Mouse (Mus musculus): ENCODE data around the gene Car8. TPM values are rescaled to one million over a fixed set of nuclear protein-coding genes. Genes with fewer than 3 reads are reported as not detected.

Car8 gene
- polyA plus RNA-seq (2011; ENCODE audit: insufficient read depth, insufficient read length, low replicate concordance, missing spikeins): 0.34 and 1.7 TPM in 2 replicates

DNA sequence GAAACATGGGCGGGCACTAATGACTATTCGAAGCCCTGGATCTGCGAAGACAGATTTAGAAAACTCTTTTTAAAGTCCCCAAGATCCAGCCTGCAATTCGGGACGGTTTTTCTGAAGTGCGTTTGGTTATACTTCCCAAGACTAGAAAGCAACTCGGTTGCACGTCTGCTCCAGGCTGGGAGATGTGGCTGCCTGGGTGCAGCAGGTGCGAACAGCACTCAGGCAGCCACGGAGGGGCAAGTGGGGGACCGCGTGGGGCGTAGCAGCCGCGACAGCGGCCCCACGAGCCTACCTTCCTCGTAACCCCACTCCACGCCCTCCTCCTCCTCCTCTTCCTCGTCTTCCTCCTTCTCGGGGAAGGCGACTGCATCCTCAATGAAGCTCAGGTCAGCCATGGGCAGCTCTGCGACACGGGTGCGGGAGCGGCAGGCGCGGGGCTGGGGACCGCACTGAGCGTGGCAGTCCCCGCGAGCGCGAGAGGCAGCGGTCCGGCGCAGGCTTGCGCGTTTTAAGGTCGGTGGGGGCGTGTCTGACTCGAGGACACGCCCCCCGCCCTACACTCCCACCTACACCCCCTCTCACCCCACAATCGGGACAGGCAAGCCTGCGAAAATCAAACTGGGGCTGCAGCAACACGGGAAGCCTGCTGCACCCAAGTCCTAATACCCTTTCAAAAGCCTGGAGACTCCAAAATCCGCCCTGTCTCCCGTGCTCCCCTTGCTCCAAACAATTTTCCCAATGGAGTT lies at the start of gene Car8:
Gene Car8 (minus strand): TSS at position 482 of the 746 bp plus-strand sequence.
- no peak within 1 kb of the TSS for H3K4me3 ChIP-seq (replicated peaks; ENCODE audit: control insufficient read depth, low read depth, low read length)
- no peak within 1 kb of the TSS for H3K27ac ChIP-seq (ENCODE audit: control insufficient read depth, insufficient read depth, low read depth, low read length, poor library complexity)
- 2% methylated on average over 49 of the region's 49 CpGs for WGBS
- TF ChIP-seq CTCF (IDR thresholded peaks at IDR 0.05; ENCODE audit: control insufficient read depth, insufficient read depth, low read length) (no peak), POLR2A (IDR thresholded peaks at IDR 0.05; ENCODE audit: borderline replicate concordance, control insufficient read depth, low read depth, low read length) (no peak)
- no peaks in the 10 kb centered on the region for H3K4me1 ChIP-seq (ENCODE audit: control insufficient read depth, insufficient read depth, low read length)

GRCm38 (mm10) chr4:8284934-8285333 lies 46.1 kb upstream of the Car8 start:
- no peak overlapping the region for H3K4me3 ChIP-seq (replicated peaks; ENCODE audit: control insufficient read depth, low read depth, low read length)
- TF ChIP-seq POLR2A (IDR thresholded peaks at IDR 0.05; ENCODE audit: borderline replicate concordance, control insufficient read depth, low read depth, low read length) (no peak), CTCF (IDR thresholded peaks at IDR 0.05; ENCODE audit: control insufficient read depth, insufficient read depth, low read length) (no peak)
- H3K4me1 ChIP-seq (ENCODE audit: control insufficient read depth, insufficient read depth, low read length): no peaks in the 10 kb centered on the region
- 3% methylated on average over 1 of the region's 1 CpGs for WGBS
- H3K27ac ChIP-seq (ENCODE audit: control insufficient read depth, insufficient read depth, low read depth, low read length, poor library complexity): no peak overlapping the region

DNA sequence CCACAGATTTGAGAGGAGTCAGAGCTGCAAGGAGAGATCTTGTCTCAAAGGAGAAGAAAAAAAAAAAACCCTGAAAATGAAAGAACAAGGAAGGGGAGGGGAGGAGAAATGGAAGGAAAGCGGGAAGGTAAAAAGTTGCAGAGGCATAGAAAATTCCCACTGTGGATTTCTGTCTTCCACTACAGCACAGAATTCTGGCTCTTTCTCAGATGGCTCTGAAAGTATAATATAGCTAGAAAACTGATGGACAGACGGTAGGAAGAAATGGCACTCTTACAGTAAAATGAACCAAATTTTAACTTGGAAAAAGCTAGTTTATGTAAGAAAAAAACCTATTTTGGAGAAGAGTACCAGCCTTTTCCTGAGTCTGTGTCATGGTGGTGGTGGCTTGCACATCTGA lies 39.3 kb upstream of the Car8 start:
- Histone ChIP-seq H3K4me3 (replicated peaks; ENCODE audit: control insufficient read depth, low read depth, low read length) (no peak overlapping the region), H3K27ac (ENCODE audit: control insufficient read depth, insufficient read depth, low read depth, low read length, poor library complexity) (no peak overlapping the region), H3K4me1 (ENCODE audit: control insufficient read depth, insufficient read depth, low read length) (no peaks in the 10 kb centered on the region)
- WGBS: 84% methylated on average over 2 of the region's 2 CpGs
- TF ChIP-seq CTCF (IDR thresholded peaks at IDR 0.05; ENCODE audit: control insufficient read depth, insufficient read depth, low read length) (no peak), POLR2A (IDR thresholded peaks at IDR 0.05; ENCODE audit: borderline replicate concordance, control insufficient read depth, low read depth, low read length) (no peak)

DNA sequence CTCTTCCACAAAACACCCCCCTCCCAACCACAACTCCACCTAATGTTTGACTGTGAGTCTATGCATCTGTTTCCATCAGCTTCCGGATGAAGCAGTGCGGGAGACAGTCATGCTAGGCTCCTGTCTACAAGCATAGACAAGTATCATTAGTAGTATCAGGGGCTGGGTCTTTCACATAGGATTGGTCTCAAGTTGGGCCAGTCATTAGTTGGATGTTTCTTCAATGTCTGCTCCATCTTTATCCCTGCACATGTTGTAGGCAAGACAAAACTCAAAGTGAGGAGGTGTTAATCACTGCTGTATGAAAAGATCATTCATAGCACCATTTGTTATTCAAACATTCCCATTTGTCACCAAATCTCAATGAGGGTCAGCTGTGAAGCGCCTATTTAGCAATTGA lies 11.0 kb upstream of the Car8 start:
- TF ChIP-seq CTCF (IDR thresholded peaks at IDR 0.05; ENCODE audit: control insufficient read depth, insufficient read depth, low read length) (no peak), POLR2A (IDR thresholded peaks at IDR 0.05; ENCODE audit: borderline replicate concordance, control insufficient read depth, low read depth, low read length) (no peak)
- Histone ChIP-seq H3K27ac (ENCODE audit: control insufficient read depth, insufficient read depth, low read depth, low read length, poor library complexity) (no peak overlapping the region), H3K4me3 (replicated peaks; ENCODE audit: control insufficient read depth, low read depth, low read length) (no peak overlapping the region), H3K4me1 (ENCODE audit: control insufficient read depth, insufficient read depth, low read length) (no peaks in the 10 kb centered on the region)
- WGBS: 82% methylated on average over 3 of the region's 3 CpGs

DNA sequence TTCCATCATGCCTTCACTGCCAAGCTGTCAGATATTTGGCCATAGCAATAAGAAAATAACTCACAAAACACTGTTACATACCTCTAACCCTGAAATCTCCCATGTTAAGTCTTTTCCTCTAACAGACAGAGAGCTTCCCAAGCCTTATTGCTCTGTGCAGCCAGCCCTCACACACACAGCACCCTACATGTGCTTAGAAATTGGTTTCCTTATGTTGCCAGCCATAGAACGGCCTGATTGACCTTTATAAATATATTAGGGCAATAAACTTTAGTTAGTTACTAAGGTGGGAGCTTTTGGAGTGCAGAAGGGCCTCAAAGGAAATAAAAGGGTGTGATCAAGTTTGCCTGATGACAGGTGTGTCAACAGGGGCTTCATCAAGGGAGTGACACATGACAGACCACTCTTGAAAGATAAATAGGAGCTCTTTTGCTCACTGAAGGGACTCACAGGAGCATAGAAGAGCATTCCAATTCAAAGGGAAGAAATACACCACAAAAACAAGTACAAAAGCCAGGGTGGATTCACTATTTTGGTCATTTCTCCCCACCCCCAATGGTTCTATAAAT lies 6.7 kb upstream of the Car8 start:
- Histone ChIP-seq H3K27ac (ENCODE audit: control insufficient read depth, insufficient read depth, low read depth, low read length, poor library complexity) (no peak overlapping the region), H3K4me1 (ENCODE audit: control insufficient read depth, insufficient read depth, low read length) (no peaks in the 10 kb centered on the region), H3K4me3 (replicated peaks; ENCODE audit: control insufficient read depth, low read depth, low read length) (no peak overlapping the region)
- WGBS: 70% methylated on average over 1 of the region's 1 CpGs
- TF ChIP-seq CTCF (IDR thresholded peaks at IDR 0.05; ENCODE audit: control insufficient read depth, insufficient read depth, low read length) (no peak), POLR2A (IDR thresholded peaks at IDR 0.05; ENCODE audit: borderline replicate concordance, control insufficient read depth, low read depth, low read length) (no peak)

DNA sequence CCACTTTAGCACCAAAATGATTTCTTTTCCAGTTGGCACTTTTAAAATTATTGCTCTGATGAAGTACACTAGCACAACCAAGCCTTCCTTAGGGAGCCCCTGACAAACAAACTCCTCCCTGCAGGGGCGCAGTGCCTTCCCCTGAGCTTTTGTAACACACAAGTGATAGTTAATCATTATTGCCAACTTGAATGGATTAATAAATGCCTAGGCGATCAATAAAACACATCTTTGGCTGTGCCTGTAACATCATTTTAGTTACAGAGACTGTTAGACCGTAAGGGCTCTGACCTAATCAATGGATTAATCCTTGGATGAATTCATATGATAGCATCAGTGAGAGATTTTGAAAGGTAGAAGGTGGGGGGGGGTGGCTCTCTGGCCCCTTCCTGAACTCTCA lies 6.2 kb upstream of the Car8 start:
- H3K27ac ChIP-seq (ENCODE audit: control insufficient read depth, insufficient read depth, low read depth, low read length, poor library complexity): no peak overlapping the region
- no peaks in the 10 kb centered on the region for H3K4me1 ChIP-seq (ENCODE audit: control insufficient read depth, insufficient read depth, low read length)
- TF ChIP-seq POLR2A (IDR thresholded peaks at IDR 0.05; ENCODE audit: borderline replicate concordance, control insufficient read depth, low read depth, low read length): no peak
- 87% methylated on average over 3 of the region's 3 CpGs for WGBS
- H3K4me3 ChIP-seq (replicated peaks; ENCODE audit: control insufficient read depth, low read depth, low read length): no peak overlapping the region

DNA sequence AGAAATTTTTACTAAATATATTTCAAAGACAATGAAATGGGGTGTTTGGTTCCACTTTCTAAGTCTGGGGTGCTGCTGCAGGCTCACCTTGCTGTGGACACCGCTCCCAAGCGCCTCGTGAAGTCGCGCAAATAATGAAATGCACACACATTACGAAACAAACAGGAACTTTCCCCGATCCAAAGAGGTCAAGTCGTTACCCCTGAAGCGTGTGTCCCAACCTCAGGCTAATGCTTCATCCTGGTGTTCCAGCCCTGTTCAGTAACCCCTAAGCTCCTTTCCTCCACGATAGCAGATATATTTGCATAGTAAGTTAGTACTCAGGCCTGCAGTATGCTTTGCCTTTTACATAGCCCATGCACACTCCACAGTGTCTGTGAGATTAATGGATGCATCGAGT lies 858 bp upstream of the Car8 start:
- TF ChIP-seq CTCF (IDR thresholded peaks at IDR 0.05; ENCODE audit: control insufficient read depth, insufficient read depth, low read length): no peak
- TF ChIP-seq POLR2A (IDR thresholded peaks at IDR 0.05; ENCODE audit: borderline replicate concordance, control insufficient read depth, low read depth, low read length): no peak
- Histone ChIP-seq H3K4me1 (ENCODE audit: control insufficient read depth, insufficient read depth, low read length) (no peaks in the 10 kb centered on the region), H3K27ac (ENCODE audit: control insufficient read depth, insufficient read depth, low read depth, low read length, poor library complexity) (no peak overlapping the region), H3K4me3 (replicated peaks; ENCODE audit: control insufficient read depth, low read depth, low read length) (no peak overlapping the region)
- WGBS: 61% methylated on average over 11 of the region's 11 CpGs

DNA sequence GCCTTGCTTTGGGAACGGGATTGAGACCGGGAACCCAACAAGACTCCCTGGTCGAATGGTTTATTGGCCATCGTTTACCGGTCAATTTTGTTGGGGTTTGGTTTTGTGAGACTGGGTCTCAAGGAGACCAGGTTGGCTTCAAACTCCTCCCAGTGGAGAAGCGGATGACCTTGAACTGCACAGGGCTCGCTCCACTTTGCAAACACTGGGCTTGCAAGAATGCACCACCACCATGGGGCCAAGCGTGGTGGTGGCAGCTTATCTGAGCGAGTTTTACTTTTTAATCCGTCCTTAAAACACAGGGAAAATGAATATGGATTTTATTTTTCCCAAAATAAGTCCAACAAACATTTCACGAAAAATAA lies 447 bp upstream of the Car8 start:
- 44% methylated on average over 11 of the region's 11 CpGs for WGBS
- no peak overlapping the region for H3K4me3 ChIP-seq (replicated peaks; ENCODE audit: control insufficient read depth, low read depth, low read length)

More for the DNA sequence above, 447 bp upstream of the Car8 start:
- TF ChIP-seq CTCF (IDR thresholded peaks at IDR 0.05; ENCODE audit: control insufficient read depth, insufficient read depth, low read length): no peak
- TF ChIP-seq POLR2A (IDR thresholded peaks at IDR 0.05; ENCODE audit: borderline replicate concordance, control insufficient read depth, low read depth, low read length): no peak
- no peaks in the 10 kb centered on the region for H3K4me1 ChIP-seq (ENCODE audit: control insufficient read depth, insufficient read depth, low read length)
- no peak overlapping the region for H3K27ac ChIP-seq (ENCODE audit: control insufficient read depth, insufficient read depth, low read depth, low read length, poor library complexity)
